Mouse (Mus musculus): ENCODE results near the gene Gmnn. TPM values are rescaled to one million over a fixed set of nuclear protein-coding genes. Genes with fewer than 3 reads are reported as not detected.
A peak's percentile ranks its signal among the peaks of the same experiment; 100 is the strongest.
"Not testable (repeated sequence)": the region's sequence is repeated elsewhere in the genome, so short reads cannot be mapped to it uniquely, and the experiment has no call there.

The Gmnn gene
- polyA plus RNA-seq, 1 experiment from 2014 or later: 172 TPM

GRCm38 (mm10) chr13:24778026-24778425 lies 16.3 kb upstream of the Gmnn start:
- no peaks in the 10 kb centered on the region for H3K4me1 ChIP-seq (ENCODE audit: control insufficient read depth, insufficient read depth, low read length)
- H3K27ac ChIP-seq (replicated peaks; ENCODE audit: low read depth, low read length): no peak overlapping the region
- H3K9me3 ChIP-seq (replicated peaks; ENCODE audit: control insufficient read depth, low read length): no peaks in the 10 kb centered on the region
- no peak for DNase-seq (ENCODE audit: low spot score)
- ATAC-seq (replicated peaks; ENCODE audit: insufficient number of reproducible peaks, low FRiP score, low TSS enrichment, low read depth): no peak
- no peak overlapping the region for H3K4me2 ChIP-seq (ENCODE audit: low read depth, low read length)
- no peaks in the 10 kb centered on the region for H3K36me3 ChIP-seq (replicated peaks; ENCODE audit: control insufficient read depth, insufficient read depth, low read depth, low read length)
- WGBS: 57% methylated on average over 2 of the region's 2 CpGs
- no peak overlapping the region for H3K4me3 ChIP-seq (ENCODE audit: low read depth, low read length)
- H3K9ac ChIP-seq (replicated peaks; ENCODE audit: low read length): no peak overlapping the region
- H3K27me3 ChIP-seq (ENCODE audit: control insufficient read depth, insufficient read depth, low read length): no peaks in the 10 kb centered on the region

- 57% methylated on average over 7 of the region's 7 CpGs for WGBS
- Histone ChIP-seq H3K4me1 (ENCODE audit: control insufficient read depth, insufficient read depth, low read length) (no peaks in the 10 kb centered on the region), H3K4me3 (ENCODE audit: low read depth, low read length) (no peak overlapping the region), H3K36me3 (replicated peaks; ENCODE audit: control insufficient read depth, insufficient read depth, low read depth, low read length) (no peaks in the 10 kb centered on the region), H3K27me3 (ENCODE audit: control insufficient read depth, insufficient read depth, low read length) (no peaks in the 10 kb centered on the region), H3K4me2 (ENCODE audit: low read depth, low read length) (no peak overlapping the region), H3K27ac (replicated peaks; ENCODE audit: low read depth, low read length) (no peak overlapping the region), H3K9ac (replicated peaks; ENCODE audit: low read length) (no peak overlapping the region), H3K9me3 (replicated peaks; ENCODE audit: control insufficient read depth, low read length) (no peaks in the 10 kb centered on the region)
- ATAC-seq (replicated peaks; ENCODE audit: insufficient number of reproducible peaks, low FRiP score, low TSS enrichment, low read depth): no peak
- DNase-seq (ENCODE audit: low spot score): peak; percentile 79
Measured at GRCm38 (mm10) chr13:24776146-24776844, 14.6 kb upstream of the Gmnn start.

- H3K27ac ChIP-seq (replicated peaks; ENCODE audit: low read depth, low read length); H3K27me3 ChIP-seq (ENCODE audit: control insufficient read depth, insufficient read depth, low read length); ATAC-seq (replicated peaks; ENCODE audit: insufficient number of reproducible peaks, low FRiP score, low TSS enrichment, low read depth); H3K4me3 ChIP-seq (ENCODE audit: low read depth, low read length); H3K9me3 ChIP-seq (replicated peaks; ENCODE audit: control insufficient read depth, low read length); H3K36me3 ChIP-seq (replicated peaks; ENCODE audit: control insufficient read depth, insufficient read depth, low read depth, low read length); DNase-seq (ENCODE audit: low spot score); H3K4me2 ChIP-seq (ENCODE audit: low read depth, low read length); H3K9ac ChIP-seq (replicated peaks; ENCODE audit: low read length); H3K4me1 ChIP-seq (ENCODE audit: control insufficient read depth, insufficient read depth, low read length): not testable (repeated sequence)
- WGBS: 92% methylated on average over 10 of the region's 10 CpGs
Measured at GRCm38 (mm10) chr13:24771482-24771881, 9.8 kb upstream of the Gmnn start.

GRCm38 (mm10) chr13:24767809-24768208 lies 6.1 kb upstream of the Gmnn start:
- not testable (repeated sequence) for H3K9me3 ChIP-seq (replicated peaks; ENCODE audit: control insufficient read depth, low read length); H3K4me2 ChIP-seq (ENCODE audit: low read depth, low read length); H3K36me3 ChIP-seq (replicated peaks; ENCODE audit: control insufficient read depth, insufficient read depth, low read depth, low read length); H3K4me1 ChIP-seq (ENCODE audit: control insufficient read depth, insufficient read depth, low read length); H3K27me3 ChIP-seq (ENCODE audit: control insufficient read depth, insufficient read depth, low read length); ATAC-seq (replicated peaks; ENCODE audit: insufficient number of reproducible peaks, low FRiP score, low TSS enrichment, low read depth); H3K4me3 ChIP-seq (ENCODE audit: low read depth, low read length); H3K9ac ChIP-seq (replicated peaks; ENCODE audit: low read length); DNase-seq (ENCODE audit: low spot score); H3K27ac ChIP-seq (replicated peaks; ENCODE audit: low read depth, low read length)
- 63% methylated on average over 4 of the region's 4 CpGs for WGBS

- ATAC-seq (replicated peaks; ENCODE audit: insufficient number of reproducible peaks, low FRiP score, low TSS enrichment, low read depth): no peak
- WGBS: 39% methylated on average over 4 of the region's 4 CpGs
Measured at GRCm38 (mm10) chr13:24762254-24762653, 531 bp upstream of the Gmnn start.

GRCm38 (mm10) chr13:24761083-24761402 lies 680 bp downstream of the Gmnn start:
- Histone ChIP-seq H3K27ac (replicated peaks; ENCODE audit: low read depth, low read length) (peak overlapping the region; percentile 88), H3K4me1 (ENCODE audit: control insufficient read depth, insufficient read depth, low read length) (no peaks in the 10 kb centered on the region), H3K9ac (replicated peaks; ENCODE audit: low read length) (peak overlapping the region; percentile 93), H3K4me3 (ENCODE audit: low read depth, low read length) (peak overlapping the region; percentile 94), H3K27me3 (ENCODE audit: control insufficient read depth, insufficient read depth, low read length) (no peaks in the 10 kb centered on the region), H3K4me2 (ENCODE audit: low read depth, low read length) (peak overlapping the region; percentile 69), H3K9me3 (replicated peaks; ENCODE audit: control insufficient read depth, low read length) (no peaks in the 10 kb centered on the region), H3K36me3 (replicated peaks; ENCODE audit: control insufficient read depth, insufficient read depth, low read depth, low read length) (no peaks in the 10 kb centered on the region; the same call in 1 of the 2 replicates)
- WGBS: 5% methylated on average over 10 of the region's 10 CpGs
- ATAC-seq (replicated peaks; ENCODE audit: insufficient number of reproducible peaks, low FRiP score, low TSS enrichment, low read depth) (no peak), DNase-seq (ENCODE audit: low spot score) (no peak)

More at GRCm38 (mm10) chr13:24762254-24762653, 531 bp upstream of the Gmnn start:
- H3K27ac ChIP-seq (replicated peaks; ENCODE audit: low read depth, low read length): no peak overlapping the region
- peak overlapping the region; percentile 69 for H3K4me2 ChIP-seq (ENCODE audit: low read depth, low read length)
- DNase-seq (ENCODE audit: low spot score): no peak
- no peaks in the 10 kb centered on the region for H3K4me1 ChIP-seq (ENCODE audit: control insufficient read depth, insufficient read depth, low read length)
- H3K4me3 ChIP-seq (ENCODE audit: low read depth, low read length): peak overlapping the region; percentile 94
- H3K9me3 ChIP-seq (replicated peaks; ENCODE audit: control insufficient read depth, low read length): no peaks in the 10 kb centered on the region
- H3K27me3 ChIP-seq (ENCODE audit: control insufficient read depth, insufficient read depth, low read length): no peaks in the 10 kb centered on the region
- H3K9ac ChIP-seq (replicated peaks; ENCODE audit: low read length): peak overlapping the region; percentile 93; the same call in 1 of the 2 replicates
- no peaks in the 10 kb centered on the region; the same call in 1 of the 2 replicates for H3K36me3 ChIP-seq (replicated peaks; ENCODE audit: control insufficient read depth, insufficient read depth, low read depth, low read length)

- H3K36me3 ChIP-seq (replicated peaks; ENCODE audit: control insufficient read depth, insufficient read depth, low read depth, low read length): no peaks in the 10 kb centered on the region; the same call in 1 of the 2 replicates
- no peak for DNase-seq (ENCODE audit: low spot score)
- WGBS: 75% methylated on average over 5 of the region's 5 CpGs
Measured at GRCm38 (mm10) chr13:24760351-24760870, 1.3 kb downstream of the Gmnn start.

GRCm38 (mm10) chr13:24759451-24759850 lies 2.3 kb downstream of the Gmnn start:
- no peak overlapping the region for H3K27ac ChIP-seq (replicated peaks; ENCODE audit: low read depth, low read length)
- no peak overlapping the region for H3K9ac ChIP-seq (replicated peaks; ENCODE audit: low read length)
- ATAC-seq (replicated peaks; ENCODE audit: insufficient number of reproducible peaks, low FRiP score, low TSS enrichment, low read depth) (no peak), DNase-seq (ENCODE audit: low spot score) (no peak)
- no peak overlapping the region for H3K4me2 ChIP-seq (ENCODE audit: low read depth, low read length)
- no peaks in the 10 kb centered on the region for H3K9me3 ChIP-seq (replicated peaks; ENCODE audit: control insufficient read depth, low read length)
- WGBS: 91% methylated on average over 10 of the region's 10 CpGs
- no peaks in the 10 kb centered on the region for H3K4me1 ChIP-seq (ENCODE audit: control insufficient read depth, insufficient read depth, low read length)
- H3K36me3 ChIP-seq (replicated peaks; ENCODE audit: control insufficient read depth, insufficient read depth, low read depth, low read length): no peaks in the 10 kb centered on the region; the same call in 1 of the 2 replicates
- no peak overlapping the region for H3K4me3 ChIP-seq (ENCODE audit: low read depth, low read length)
- no peaks in the 10 kb centered on the region for H3K27me3 ChIP-seq (ENCODE audit: control insufficient read depth, insufficient read depth, low read length)

More at GRCm38 (mm10) chr13:24760351-24760870, 1.3 kb downstream of the Gmnn start:
- H3K9me3 ChIP-seq (replicated peaks; ENCODE audit: control insufficient read depth, low read length): no peaks in the 10 kb centered on the region
- no peak for ATAC-seq (replicated peaks; ENCODE audit: insufficient number of reproducible peaks, low FRiP score, low TSS enrichment, low read depth)
- no peaks in the 10 kb centered on the region for H3K4me1 ChIP-seq (ENCODE audit: control insufficient read depth, insufficient read depth, low read length)
- H3K27me3 ChIP-seq (ENCODE audit: control insufficient read depth, insufficient read depth, low read length): no peaks in the 10 kb centered on the region
- H3K9ac ChIP-seq (replicated peaks; ENCODE audit: low read length): peak overlapping the region; percentile 93
- H3K27ac ChIP-seq (replicated peaks; ENCODE audit: low read depth, low read length): no peak overlapping the region
- peak overlapping the region; percentile 94 for H3K4me3 ChIP-seq (ENCODE audit: low read depth, low read length)
- H3K4me2 ChIP-seq (ENCODE audit: low read depth, low read length): peak overlapping the region; percentile 69; the same call in 1 of the 2 replicates
